Mouse (Mus musculus) cerebellum, adult 2 months (tissue): ENCODE results near the gene Vgll4.

Source experiments
- CTCF ChIP-seq: fragments of 200-500 bp; IDR thresholded peaks from 2 replicates; pipeline ENCODE4 v1.5.1; 2011; ENCODE audit warnings: low read depth, mild to moderate bottlenecking, control low read depth, low read length, moderate library complexity, borderline replicate concordance; ENCODE audit not compliant: insufficient read depth
- POLR2A ChIP-seq: fragments of 200-500 bp; IDR thresholded peaks from 2 replicates; pipeline ENCODE4 v1.6.1; 2011; ENCODE audit warnings: low read length, control low read depth, borderline replicate concordance; ENCODE audit not compliant: insufficient read depth

GRCm38 (mm10) chr6:114957756-114958155, 12.0 kb downstream of the Vgll4 start:
- no peak for TF ChIP-seq CTCF
- no peak for TF ChIP-seq POLR2A
